Mouse (Mus musculus) neural tube, embryonic 15.5 days (tissue): Measurements from ENCODE around the gene Pds5a. TPM values are rescaled to one million over a fixed set of nuclear protein-coding genes. Genes with fewer than 3 reads are reported as not detected.
A peak's percentile ranks its signal among the peaks of the same experiment; 100 is the strongest.
"Not testable (repeated sequence)": the region's sequence is repeated elsewhere in the genome, so short reads cannot be mapped to it uniquely, and the experiment has no call there.

Experiments
- ATAC-seq: fragments of 200-750 bp; cut with Nextera tagmentation; 2 replicates; pipeline ENCODE4 v1.8.0; 2017; ENCODE audit warnings: mild to moderate bottlenecking, moderate TSS enrichment, moderate library complexity; ENCODE audit not compliant: low FRiP score
- H3K27ac ChIP-seq: fragments of 300-500 bp; sonication (generic); replicated peaks from 2 replicates; pipeline ENCODE4 v1.5.1; 2015; ENCODE audit warnings: mild to moderate bottlenecking, inconsistent platforms
- H3K27me3 ChIP-seq: fragments of 300-500 bp; sonication (generic); replicated peaks from 2 replicates; pipeline ENCODE4 v1.6.1; 2015; ENCODE audit warnings: inconsistent platforms
- H3K36me3 ChIP-seq: fragments of 300-500 bp; sonication (generic); 2 replicates; pipeline ENCODE4 v1.6.1; 2015; ENCODE audit warnings: inconsistent platforms
- H3K4me1 ChIP-seq: fragments of 300-500 bp; sonication (generic); 2 replicates; pipeline ENCODE4 v1.6.1; 2015; ENCODE audit warnings: inconsistent platforms
- H3K4me2 ChIP-seq: fragments of 300-500 bp; sonication (generic); 2 replicates; pipeline ENCODE4 v1.6.1; 2015; ENCODE audit warnings: inconsistent platforms, mild to moderate bottlenecking, moderate library complexity
- H3K4me3 ChIP-seq: fragments of 300-500 bp; sonication (generic); replicated peaks from 2 replicates; pipeline ENCODE4 v1.5.1; 2015; ENCODE audit warnings: mild to moderate bottlenecking, inconsistent platforms
- H3K9ac ChIP-seq: fragments of 300-500 bp; sonication (generic); replicated peaks from 2 replicates; pipeline ENCODE4 v1.6.1; 2015; ENCODE audit warnings: mild to moderate bottlenecking, inconsistent platforms
- H3K9me3 ChIP-seq: fragments of 300-500 bp; sonication (generic); replicated peaks from 2 replicates; pipeline ENCODE4 v1.6.1; 2016; ENCODE audit warnings: inconsistent platforms
- WGBS: fragments of 180-500 bp; shearing (Covaris S2); methylation state at CpG from one replicate; pipeline ENCODE4 v1.1.7; 2015; ENCODE audit warnings: mixed read lengths; 5-methylcytosine and 5-hydroxymethylcytosine counted together
- polyA plus RNA-seq: library from polyadenylated mRNA; unstranded; fragments of >200 nt; fragmentation: Nextera tagmentation; extraction: Ambion mirVana; gene quantifications from 2 replicates; pipeline ENCODE4 v1.2.1, GENCODE M21; 2015

Pds5a gene
- 35.6 and 38.0 TPM in 2 replicates for polyA plus RNA-seq

DNA sequence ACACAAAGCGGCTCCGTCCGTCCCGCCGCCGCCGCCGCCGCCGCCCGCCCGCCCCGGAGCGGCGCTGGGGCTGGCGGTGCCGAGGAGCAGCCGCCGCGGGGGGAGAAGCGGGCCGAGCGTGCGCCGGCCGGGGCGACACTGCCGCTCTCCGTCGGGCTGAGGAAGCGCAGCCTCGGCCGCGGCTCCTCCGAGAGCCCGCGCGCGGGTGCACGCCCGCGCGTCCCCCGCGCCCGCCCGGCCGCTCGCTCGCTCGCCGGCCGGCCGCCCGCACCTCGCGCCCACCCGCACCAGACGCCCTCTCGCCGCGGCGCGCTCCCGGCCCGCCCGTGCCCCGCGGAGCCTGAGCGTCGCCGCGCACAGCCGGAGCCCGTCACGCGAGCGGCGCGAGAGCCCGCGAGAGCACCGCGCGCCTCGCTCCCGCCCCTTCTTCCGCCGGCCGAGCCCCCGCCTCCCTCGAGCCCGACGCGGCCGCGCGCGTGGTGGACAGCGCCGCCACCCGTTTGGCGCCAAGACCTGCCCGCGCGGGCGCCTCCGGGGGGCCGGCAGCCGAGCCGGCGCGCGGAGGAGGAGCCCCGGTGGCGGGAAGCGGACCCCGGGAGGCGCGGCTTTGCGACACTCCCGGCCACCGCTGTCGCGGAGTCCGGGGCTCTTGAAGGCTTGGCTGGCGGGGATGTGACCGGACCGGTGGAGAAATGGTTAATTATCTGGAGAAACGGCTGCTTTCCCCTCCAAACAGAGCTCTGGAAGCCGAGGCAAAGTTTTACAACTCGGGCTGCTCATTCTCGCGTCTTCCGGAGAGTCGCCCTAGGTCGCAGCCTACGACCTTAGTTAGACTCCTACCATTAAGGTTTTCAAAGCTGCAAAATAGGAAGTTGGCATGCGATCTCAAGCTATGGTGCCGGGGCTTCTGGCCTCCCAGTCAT, at the start of gene Pds5a:
TSS of gene Pds5a (minus strand) at position 438 of the 923 bp plus-strand sequence.
- WGBS = under 1% methylated on average over 77 of the region's 140 CpGs
- Histone ChIP-seq H3K4me1 (peaks cover 32% of the 10 kb centered on the region), H3K4me3 (peak within 1 kb of the TSS; percentile 87), H3K27me3 (no peaks in the 10 kb centered on the region), H3K9ac (peak within 1 kb of the TSS; percentile 80), H3K9me3 (no peaks in the 10 kb centered on the region), H3K4me2 (peak within 1 kb of the TSS; percentile 72), H3K27ac (peak within 1 kb of the TSS; percentile 95), H3K36me3 (0 out of 2 replicates have a peak, but pooled peaks cover 3% of the 10 kb centered on the region)
- peak; percentile 94 for ATAC-seq

DNA sequence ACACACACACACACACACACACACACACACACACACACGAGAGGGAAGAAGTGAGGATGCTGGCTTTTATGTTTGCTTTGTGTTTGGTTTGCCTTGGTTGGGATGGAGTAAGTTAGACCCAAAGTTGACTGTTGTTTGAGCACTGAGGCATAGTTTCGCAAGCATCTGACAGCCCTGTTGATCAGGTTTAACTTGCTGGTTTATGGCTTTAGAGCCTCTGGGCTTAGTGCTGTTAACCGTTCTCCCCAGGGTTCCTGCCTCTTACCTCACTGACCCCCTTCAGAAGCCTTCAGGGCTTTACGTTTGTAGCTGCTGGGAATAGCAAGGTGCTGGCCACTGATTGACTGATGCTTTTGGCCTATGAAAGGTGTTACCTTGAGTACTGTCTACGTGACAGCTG, 48.8 kb upstream of the Pds5a start:
- ATAC-seq = no peak

DNA sequence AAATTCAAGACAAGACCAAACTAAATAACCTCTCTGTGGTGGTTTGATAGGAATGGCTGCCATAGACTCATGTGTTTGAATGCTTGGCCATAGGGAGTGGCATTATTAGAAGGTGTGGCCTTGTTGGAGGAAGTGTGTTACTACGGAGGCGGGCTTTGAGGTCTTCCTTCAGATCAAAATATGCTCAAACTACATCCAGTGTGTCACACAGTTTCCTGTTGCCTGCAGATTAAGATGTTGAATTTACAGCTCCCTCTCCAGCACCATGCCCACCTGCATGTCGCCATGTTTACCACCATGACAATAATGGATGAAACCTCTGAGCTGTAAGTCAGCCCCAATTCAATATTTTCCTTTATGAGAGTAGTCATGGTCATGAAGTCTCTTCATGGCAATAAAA, 41.3 kb upstream of the Pds5a start:
- no peaks in the 10 kb centered on the region for H3K4me1 ChIP-seq
- H3K9ac ChIP-seq = no peak overlapping the region
- no peaks in the 10 kb centered on the region for H3K9me3 ChIP-seq
- H3K4me3 ChIP-seq = no peak overlapping the region
- no peaks in the 10 kb centered on the region for H3K36me3 ChIP-seq
- WGBS = 94% methylated on average over 3 of the region's 3 CpGs
- no peak overlapping the region for H3K4me2 ChIP-seq
- no peak for ATAC-seq
- no peak overlapping the region for H3K27ac ChIP-seq
- H3K27me3 ChIP-seq = no peaks in the 10 kb centered on the region

More for the DNA sequence above, 48.8 kb upstream of the Pds5a start:
- H3K27me3 ChIP-seq = no peaks in the 10 kb centered on the region
- no peak overlapping the region for H3K9ac ChIP-seq
- WGBS = 64% methylated on average over 5 of the region's 5 CpGs
- no peaks in the 10 kb centered on the region for H3K36me3 ChIP-seq
- H3K4me3 ChIP-seq = no peak overlapping the region
- H3K27ac ChIP-seq = no peak overlapping the region
- H3K9me3 ChIP-seq = no peaks in the 10 kb centered on the region
- no peak overlapping the region for H3K4me2 ChIP-seq
- no peaks in the 10 kb centered on the region for H3K4me1 ChIP-seq

DNA sequence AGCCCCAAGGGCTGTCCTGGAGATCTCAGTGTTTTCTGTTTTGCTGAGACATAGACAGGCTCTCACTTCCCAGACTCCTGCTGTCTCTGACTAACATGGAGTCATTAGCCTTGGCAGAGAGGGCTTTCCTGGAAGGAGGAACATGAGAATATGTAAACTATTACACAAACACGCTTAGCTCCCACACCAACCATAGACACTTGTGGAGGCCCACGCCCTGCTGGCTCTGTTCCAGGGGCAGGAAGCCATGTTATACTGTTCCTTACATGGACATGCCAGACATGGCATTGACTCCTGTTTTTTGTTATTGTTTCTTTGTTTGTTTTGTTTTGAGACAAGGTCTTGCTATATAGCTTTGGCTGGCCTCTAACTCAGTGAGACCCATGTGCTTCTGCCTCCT, 37.5 kb upstream of the Pds5a start:
- no peaks in the 10 kb centered on the region for H3K36me3 ChIP-seq
- WGBS = 84% methylated on average over 2 of the region's 2 CpGs
- no peak overlapping the region for H3K27ac ChIP-seq
- H3K27me3 ChIP-seq = no peaks in the 10 kb centered on the region
- no peak overlapping the region for H3K9ac ChIP-seq
- H3K4me2 ChIP-seq = no peak overlapping the region
- H3K4me3 ChIP-seq = no peak overlapping the region
- H3K9me3 ChIP-seq = no peaks in the 10 kb centered on the region
- H3K4me1 ChIP-seq = no peaks in the 10 kb centered on the region
- ATAC-seq = no peak

DNA sequence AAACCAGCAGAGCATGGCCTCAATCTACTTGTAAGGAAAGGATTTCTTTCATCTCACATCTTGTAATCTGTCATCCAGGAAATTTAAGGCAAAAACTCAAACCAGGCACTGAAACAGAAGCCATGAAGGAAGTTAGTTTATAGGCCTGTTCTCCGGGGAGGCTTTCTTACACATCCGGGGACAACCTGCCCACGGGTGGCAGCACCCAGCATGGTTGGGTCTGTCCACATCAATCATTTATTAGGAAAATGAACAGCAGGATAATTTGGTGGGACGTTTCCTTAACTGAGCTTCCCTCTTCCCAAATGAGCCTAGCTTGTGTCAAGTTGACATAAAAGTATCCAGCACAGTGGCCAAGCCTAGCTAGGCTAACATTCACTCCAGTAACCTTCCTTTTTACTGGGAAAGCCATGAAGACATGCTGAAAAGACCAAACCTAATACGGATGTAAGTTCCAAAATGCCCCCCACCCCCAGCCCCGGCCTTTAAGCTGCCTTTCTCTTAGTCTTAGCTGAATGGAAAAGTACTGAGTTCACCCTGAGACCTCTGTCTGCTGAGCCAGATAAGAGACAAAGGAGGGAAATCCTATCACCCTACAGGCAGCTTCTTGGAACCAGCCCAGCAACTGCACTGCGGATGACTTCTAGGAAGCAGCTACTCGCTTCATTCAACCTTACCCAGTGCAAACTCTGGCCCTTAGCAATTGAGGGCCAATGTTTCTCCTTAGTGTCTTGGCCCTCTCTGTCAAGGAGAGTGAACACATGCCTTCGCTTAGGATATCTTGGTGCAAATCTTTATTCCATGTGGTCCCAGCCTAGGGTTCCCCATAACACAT, 33.3 kb upstream of the Pds5a start:
- ATAC-seq = no peak
- Histone ChIP-seq H3K9ac (no peak overlapping the region), H3K36me3 (no peaks in the 10 kb centered on the region), H3K4me2 (no peak overlapping the region), H3K9me3 (no peaks in the 10 kb centered on the region), H3K4me1 (no peaks in the 10 kb centered on the region), H3K27ac (no peak overlapping the region), H3K4me3 (no peak overlapping the region), H3K27me3 (no peaks in the 10 kb centered on the region)
- WGBS = 72% methylated on average over 9 of the region's 9 CpGs

DNA sequence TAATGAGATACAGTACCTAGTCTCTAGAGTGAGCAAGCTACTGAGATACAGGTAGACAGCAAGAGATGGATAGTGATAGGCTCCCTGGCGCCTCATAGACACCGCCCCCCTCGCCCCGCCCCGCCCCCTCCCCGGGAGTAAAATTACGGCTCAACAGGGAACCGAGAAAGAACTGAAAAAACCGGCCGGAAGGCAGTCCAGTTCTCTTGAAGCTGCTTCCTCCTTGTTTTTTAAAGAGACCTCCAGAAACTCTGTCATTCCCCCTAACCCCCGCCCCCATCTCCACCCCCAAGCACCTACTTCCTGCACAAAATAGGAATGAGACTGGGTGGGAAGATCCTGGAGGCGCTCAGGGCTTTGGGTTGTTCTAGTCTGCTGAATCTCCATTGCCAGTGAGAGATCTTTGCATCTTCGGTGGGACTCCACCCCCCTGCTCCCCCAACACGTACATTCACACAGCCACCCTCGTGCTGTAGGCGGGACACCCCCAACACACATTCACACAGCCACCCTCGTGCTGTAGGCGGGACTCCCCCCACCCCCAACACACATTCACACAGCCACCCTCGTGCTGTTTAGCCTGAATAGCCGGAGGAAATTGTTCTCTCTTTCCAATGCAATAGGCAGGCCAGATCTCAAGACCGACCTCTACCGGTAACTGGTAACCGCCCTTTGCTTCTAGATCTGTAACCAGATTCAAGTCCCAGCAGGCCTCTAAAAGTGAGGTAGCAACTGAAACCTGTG, 26.4 kb upstream of the Pds5a start:
- Histone ChIP-seq H3K27ac (peak overlapping the region; percentile 85), H3K9me3 (no peaks in the 10 kb centered on the region), H3K9ac (peak overlapping the region; percentile 49), H3K4me3 (peak overlapping the region; percentile 43), H3K36me3 (no peaks in the 10 kb centered on the region), H3K4me2 (peak overlapping the region; percentile 72), H3K4me1 (peaks cover 13% of the 10 kb centered on the region; the same call in 1 of the 2 replicates), H3K27me3 (no peaks in the 10 kb centered on the region)
- 2% methylated on average over 23 of the region's 23 CpGs for WGBS
- ATAC-seq = peak; percentile 90

DNA sequence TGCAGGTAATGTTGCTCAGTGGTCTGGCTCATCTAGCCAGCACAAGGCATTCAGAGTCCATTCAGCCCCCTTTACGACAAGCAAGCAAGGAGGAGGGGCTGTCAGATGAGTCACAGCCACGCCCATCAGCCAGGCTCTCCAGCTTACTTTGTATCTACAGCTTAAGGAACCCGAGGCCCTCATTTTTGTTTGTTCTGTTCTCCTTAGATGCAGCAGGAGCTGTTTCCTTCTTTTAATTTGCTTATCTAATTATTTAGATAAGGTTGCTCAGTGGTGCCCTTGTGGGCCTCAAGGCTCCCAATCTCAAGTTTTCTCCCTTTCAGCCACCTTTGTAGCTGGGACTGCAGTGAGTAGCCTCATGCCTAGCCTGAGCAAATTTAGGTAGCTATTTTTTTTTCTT, 20.3 kb upstream of the Pds5a start:
- WGBS = 14% methylated on average over 3 of the region's 3 CpGs
- no peak overlapping the region for H3K27ac ChIP-seq
- no peaks in the 10 kb centered on the region for H3K9me3 ChIP-seq
- no peak overlapping the region for H3K4me2 ChIP-seq
- H3K9ac ChIP-seq = no peak overlapping the region
- H3K27me3 ChIP-seq = no peaks in the 10 kb centered on the region
- ATAC-seq = no peak
- no peak overlapping the region for H3K4me3 ChIP-seq
- H3K4me1 ChIP-seq = no peaks in the 10 kb centered on the region
- no peaks in the 10 kb centered on the region for H3K36me3 ChIP-seq

DNA sequence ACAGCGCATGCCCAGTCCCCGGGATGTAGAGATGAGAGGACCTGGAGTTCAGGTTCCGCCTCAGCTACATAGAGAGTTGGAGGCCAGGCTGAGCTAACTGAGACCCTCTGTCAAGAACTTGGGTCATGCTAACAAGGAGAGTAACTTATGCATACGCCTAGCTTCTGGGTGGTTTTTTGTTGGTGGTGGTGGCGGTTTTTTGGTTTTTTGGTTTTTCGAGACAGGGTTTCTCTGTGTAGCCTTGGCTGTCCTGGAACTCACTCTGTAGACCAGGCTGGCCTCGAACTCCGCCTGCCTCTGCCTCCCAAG, 19.8 kb upstream of the Pds5a start:
- 95% methylated on average over 8 of the region's 8 CpGs for WGBS
- H3K9me3 ChIP-seq, H3K9ac ChIP-seq, H3K27ac ChIP-seq, H3K36me3 ChIP-seq, H3K4me2 ChIP-seq, H3K4me1 ChIP-seq, H3K4me3 ChIP-seq, ATAC-seq, H3K27me3 ChIP-seq: not testable (repeated sequence)

DNA sequence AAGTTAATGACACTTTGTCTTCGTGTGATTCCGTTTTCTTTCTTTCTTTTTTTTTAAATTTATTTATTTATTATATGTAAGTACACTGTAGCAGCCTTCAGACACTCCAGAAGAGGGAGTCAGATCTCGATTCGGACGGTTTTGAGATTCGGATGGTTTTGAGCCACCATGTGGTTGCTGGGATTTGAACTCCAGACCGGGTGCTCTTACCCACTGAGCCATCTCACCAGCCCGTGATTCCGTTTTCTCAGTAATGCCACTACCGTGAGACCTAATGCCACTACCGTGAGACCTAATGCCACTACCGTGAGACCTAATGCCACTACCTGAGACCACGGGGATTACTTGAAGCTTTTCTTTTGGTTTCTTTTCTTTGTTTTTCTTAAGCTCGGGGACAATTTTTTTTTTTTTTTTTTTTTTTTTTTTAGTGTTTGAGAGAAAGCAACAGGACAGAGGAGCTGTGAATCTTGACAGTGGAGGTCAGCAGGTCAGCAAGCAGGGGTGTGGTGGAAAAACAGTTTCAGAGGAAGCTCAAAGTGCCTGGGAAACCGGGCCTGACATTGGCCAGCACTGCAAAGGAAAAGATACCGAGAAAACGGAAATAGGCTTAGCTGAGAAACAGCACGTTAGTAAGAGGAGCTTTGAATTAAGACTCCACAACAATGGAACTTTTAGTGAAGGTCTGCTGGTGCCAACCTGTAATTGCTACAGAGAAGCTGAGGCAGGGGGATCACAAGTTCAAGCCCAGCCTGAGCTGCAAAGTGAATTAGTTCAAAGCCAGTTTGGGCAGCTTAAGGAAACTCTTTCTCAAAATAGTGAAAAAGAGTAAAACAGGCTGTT, 19.2 kb upstream of the Pds5a start:
- Histone ChIP-seq H3K27ac (no peak overlapping the region), H3K9ac (no peak overlapping the region), H3K9me3 (no peaks in the 10 kb centered on the region), H3K4me2 (no peak overlapping the region), H3K4me3 (no peak overlapping the region), H3K4me1 (no peaks in the 10 kb centered on the region; the same call in 1 of the 2 replicates), H3K27me3 (no peaks in the 10 kb centered on the region), H3K36me3 (no peaks in the 10 kb centered on the region)
- 87% methylated on average over 18 of the region's 18 CpGs for WGBS
- no peak for ATAC-seq

DNA sequence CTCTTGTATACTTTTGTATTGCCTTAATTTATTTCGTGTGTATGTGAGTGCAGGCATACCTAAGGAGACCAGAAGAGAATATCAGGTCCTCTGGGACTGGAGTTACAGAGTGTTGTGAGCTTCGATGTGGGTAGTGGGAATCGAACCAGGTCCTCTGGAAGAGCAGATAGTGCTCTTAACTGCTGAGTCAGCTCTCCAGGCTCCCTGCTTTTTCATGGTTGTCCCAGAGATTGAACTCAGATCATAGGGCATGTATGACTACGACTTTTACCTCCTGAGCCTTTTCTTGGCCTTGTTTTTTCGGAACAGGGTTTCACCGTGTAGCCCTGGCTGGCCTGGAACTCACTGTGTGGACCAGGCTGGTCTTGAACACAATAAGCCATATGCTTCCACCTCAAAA, 17.0 kb upstream of the Pds5a start:
- Histone ChIP-seq H3K4me3 (no peak overlapping the region), H3K36me3 (no peaks in the 10 kb centered on the region), H3K27ac (no peak overlapping the region), H3K27me3 (no peaks in the 10 kb centered on the region), H3K9ac (no peak overlapping the region), H3K4me1 (no peaks in the 10 kb centered on the region; the same call in 1 of the 2 replicates), H3K4me2 (no peak overlapping the region), H3K9me3 (no peaks in the 10 kb centered on the region)
- 86% methylated on average over 6 of the region's 6 CpGs for WGBS
- no peak for ATAC-seq

DNA sequence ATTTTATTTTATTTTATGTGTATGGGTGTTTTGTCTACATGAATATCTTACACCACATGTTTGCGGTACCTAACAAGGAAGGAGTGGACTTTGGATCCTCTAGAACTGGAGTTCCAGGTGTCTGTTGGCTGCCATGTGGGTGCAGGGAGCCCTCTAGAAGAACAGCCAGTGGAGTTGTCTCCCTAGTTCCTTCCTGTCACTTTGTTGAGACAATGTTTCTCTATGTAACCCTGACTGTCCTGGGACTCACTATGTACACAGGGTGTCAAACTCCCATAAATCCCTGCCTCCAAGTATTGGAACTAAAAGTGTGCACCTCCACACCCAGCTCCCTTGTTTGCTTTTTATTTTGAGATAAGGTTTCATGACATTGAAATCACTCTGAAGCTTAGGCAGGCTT, 13.4 kb upstream of the Pds5a start:
- H3K9ac ChIP-seq = no peak overlapping the region
- H3K4me1 ChIP-seq = no peaks in the 10 kb centered on the region; the same call in 1 of the 2 replicates
- H3K36me3 ChIP-seq = no peaks in the 10 kb centered on the region
- H3K4me3 ChIP-seq = no peak overlapping the region
- ATAC-seq = no peak
- 97% methylated on average over 1 of the region's 1 CpGs for WGBS
- H3K9me3 ChIP-seq = no peaks in the 10 kb centered on the region
- H3K4me2 ChIP-seq = no peak overlapping the region
- no peaks in the 10 kb centered on the region for H3K27me3 ChIP-seq
- H3K27ac ChIP-seq = no peak overlapping the region
